Mouse (Mus musculus): ENCODE results near the gene Iqcg. TPM values are rescaled to one million over a fixed set of nuclear protein-coding genes. Genes with fewer than 3 reads are reported as not detected.
"Not testable (repeated sequence)": the region's sequence is repeated elsewhere in the genome, so short reads cannot be mapped to it uniquely, and the experiment has no call there.

The Iqcg gene
- polyA plus RNA-seq, 1 experiment from 2014 or later = 7.9 TPM

DNA sequence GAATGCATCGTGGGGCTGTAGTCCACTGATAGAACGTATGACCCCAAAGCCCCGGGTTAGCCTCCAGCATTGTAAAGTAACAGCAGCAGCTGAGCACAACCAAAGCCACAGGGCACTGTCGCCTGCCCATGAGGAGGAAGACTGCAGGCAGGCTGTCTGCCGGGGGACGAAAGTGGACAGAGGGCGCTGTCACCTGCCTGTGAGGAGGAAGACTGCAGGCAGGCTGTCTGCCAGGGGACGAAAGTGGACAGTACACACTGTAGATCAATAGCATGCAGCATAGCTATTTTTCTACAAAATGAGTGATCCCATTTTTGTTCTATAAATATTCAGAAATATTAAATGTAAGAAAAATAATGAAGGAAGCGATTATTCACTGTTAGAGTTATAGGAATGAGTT is 8.6 kb upstream of the Iqcg start:
- ChIA-PET CTCF (no interaction called here), POLR2A (interaction anchor here (0.6 kb wide), 1 partner anchor 450 kb away, joined by 3 read pairs; no protein-coding TSS in a partner anchor)
- no peak for ATAC-seq

DNA sequence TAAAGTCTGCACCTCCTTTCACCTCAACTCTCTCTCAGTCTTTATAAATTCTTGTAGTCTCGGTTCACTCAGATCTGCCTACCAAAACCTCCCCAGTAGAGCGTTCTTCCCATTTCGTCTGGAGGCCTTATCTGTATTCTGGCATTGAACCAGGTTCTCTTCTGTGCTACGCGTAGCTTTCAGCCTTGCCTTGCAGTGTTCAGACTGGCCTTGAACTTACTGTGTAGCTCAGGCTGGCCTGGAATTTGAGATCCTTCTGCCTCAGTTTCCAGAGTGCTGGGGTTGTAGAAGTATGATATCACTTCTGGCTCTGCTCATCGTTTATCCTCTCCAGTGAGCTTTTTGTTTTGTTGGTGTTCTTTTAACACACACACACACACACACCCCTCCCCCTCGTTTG is 7.2 kb upstream of the Iqcg start:
- no peak for TF ChIP-seq CTCF (IDR thresholded peaks at IDR 0.05)
- no peaks in the 10 kb centered on the region for H3K27me3 ChIP-seq
- in situ Hi-C loops (cut with MboI; ENCODE audit: low pct_unique_long_range_greater_than_20kb) = no loop called here
- DNase-seq (ENCODE audit: low read depth, low spot score) = no peak
- no peak for ATAC-seq
- CTCF ChIA-PET = interaction anchor here (0.8 kb wide), 1 partner anchor 8 kb away, joined by 3 read pairs; no protein-coding TSS in a partner anchor
- POLR2A ChIA-PET = no interaction called here

More for the DNA sequence above, 8.6 kb upstream of the Iqcg start:
- in situ Hi-C loops (cut with MboI; ENCODE audit: low pct_unique_long_range_greater_than_20kb) = no loop called here
- TF ChIP-seq CTCF (IDR thresholded peaks at IDR 0.05) = no peak
- H3K27me3 ChIP-seq = no peaks in the 10 kb centered on the region
- DNase-seq (ENCODE audit: low read depth, low spot score) = no peak

DNA sequence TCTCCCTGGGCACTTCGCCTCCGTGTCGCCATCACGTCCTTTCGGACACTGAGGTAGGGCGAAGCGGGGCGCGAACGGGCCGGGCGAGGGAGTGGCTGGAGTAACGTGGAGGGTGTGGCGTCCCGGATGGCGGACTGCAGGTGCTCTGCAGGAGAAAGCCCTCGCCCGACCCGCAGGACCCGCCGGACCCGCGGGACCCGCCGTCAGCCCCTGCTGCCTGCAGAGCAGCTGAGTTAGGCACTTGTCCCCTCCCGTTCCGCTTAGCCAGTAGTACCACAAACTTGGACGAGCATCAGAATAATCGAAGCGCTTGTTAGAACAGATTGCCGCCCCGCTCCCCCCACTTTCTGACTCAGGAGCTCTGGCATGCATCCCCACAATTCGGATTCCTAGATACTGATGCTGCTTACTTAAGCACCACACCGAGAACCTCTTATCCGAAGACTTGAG is 6.7 kb upstream of the Iqcg start:
- no peak for TF ChIP-seq CTCF (IDR thresholded peaks at IDR 0.05)
- CTCF ChIA-PET = interaction anchor here (0.8 kb wide), 1 partner anchor 9 kb away, joined by 3 read pairs; no protein-coding TSS in a partner anchor
- peak; percentile 7 for DNase-seq (ENCODE audit: low read depth, low spot score)
- POLR2A ChIA-PET = no interaction called here
- no peaks in the 10 kb centered on the region for H3K27me3 ChIP-seq
- peak; percentile 31 for ATAC-seq
- in situ Hi-C loops (cut with MboI; ENCODE audit: low pct_unique_long_range_greater_than_20kb) = no loop called here

DNA sequence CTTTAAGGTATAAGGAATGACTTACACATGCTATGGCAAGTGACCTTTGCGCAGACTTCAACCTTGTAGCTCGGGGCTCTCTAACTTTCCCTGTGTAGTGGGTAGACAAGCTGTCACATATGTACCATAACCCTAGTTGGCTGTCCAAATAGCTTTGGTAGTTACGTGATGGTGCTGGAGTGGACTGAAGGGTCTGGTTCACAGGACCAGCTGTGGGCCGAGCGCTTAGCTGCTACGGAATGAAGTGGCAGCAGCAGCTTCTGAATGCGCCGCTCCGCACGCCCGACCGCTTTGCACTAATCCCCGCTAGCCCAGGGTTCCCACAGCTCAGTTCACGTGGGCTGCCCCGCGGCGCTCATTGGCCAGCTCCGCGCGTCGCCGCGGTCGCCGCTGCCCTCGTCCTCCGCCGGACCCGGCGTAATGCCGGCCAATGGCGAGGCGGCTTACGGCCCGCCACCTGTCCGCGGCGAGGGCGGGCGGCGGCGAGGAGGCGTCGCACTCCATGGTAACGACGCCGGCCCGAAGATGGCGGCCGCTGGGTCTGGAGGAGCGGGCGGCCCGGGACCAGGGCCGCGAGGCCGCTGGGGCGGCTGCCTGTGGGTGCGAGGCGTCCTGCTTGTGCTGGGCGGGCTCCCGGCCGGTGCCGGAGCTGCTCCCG is 6.1 kb upstream of the Iqcg start, which contains the start of gene Lmln:
TSS of gene Lmln (plus strand) at position 498 of the 658 bp plus-strand sequence.
- TF ChIP-seq CTCF (IDR thresholded peaks at IDR 0.05) = no peak
- ChIA-PET POLR2A (no interaction called here), CTCF (interaction anchor here (0.8 kb wide), 1 partner anchor 10 kb away, joined by 3 read pairs; no protein-coding TSS in a partner anchor)
- in situ Hi-C loops (cut with MboI; ENCODE audit: low pct_unique_long_range_greater_than_20kb) = no loop called here
- no peaks in the 10 kb centered on the region for H3K27me3 ChIP-seq
- ATAC-seq = peak; percentile 98
- DNase-seq (ENCODE audit: low read depth, low spot score) = peak; percentile 80

DNA sequence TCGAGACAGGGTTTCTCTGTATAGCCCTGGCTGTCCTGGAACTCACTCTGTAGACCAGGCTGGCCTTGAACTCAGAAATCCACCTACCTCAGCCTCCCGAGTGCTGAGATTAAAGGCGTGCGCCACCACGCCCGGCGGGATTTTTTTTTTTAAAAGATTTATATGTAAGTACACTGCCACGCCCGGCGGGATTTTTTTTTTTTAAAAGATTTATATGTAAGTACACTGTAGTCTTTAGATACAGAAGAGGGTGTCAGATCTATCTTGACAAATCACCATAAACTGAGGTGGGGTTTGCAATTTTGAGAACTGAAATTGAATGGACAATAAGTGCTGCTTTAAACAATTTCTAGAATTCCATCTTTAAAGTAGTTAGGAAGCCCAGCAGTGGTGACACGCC is 5.4 kb upstream of the Iqcg start:
- POLR2A ChIA-PET = no interaction called here
- TF ChIP-seq CTCF (IDR thresholded peaks at IDR 0.05) = no peak

DNA sequence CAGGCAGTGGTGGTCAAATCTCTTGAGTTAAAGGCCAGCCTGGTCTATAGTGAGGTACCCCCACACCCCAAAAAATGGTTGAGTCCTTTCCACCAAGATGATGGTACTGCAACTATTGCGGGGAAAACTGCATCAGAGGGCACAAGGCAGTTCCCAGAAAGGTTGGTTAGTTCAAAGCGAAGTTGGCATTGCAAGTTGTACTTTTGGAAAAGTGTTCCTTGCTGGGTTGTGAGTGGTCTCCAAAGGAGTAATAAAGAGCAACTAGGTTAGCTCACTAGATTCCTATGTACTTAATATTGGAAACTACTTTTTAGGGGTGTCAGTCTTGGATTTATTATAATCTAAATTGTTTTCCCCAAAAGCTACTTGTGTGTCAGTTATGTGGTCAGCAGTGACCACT is 4.9 kb upstream of the Iqcg start:
- ATAC-seq = no peak
- no peak for TF ChIP-seq CTCF (IDR thresholded peaks at IDR 0.05)
- ChIA-PET POLR2A (no interaction called here), CTCF (no interaction called here)
- in situ Hi-C loops (cut with MboI; ENCODE audit: low pct_unique_long_range_greater_than_20kb) = no loop called here
- DNase-seq (ENCODE audit: low read depth, low spot score) = no peak
- H3K27me3 ChIP-seq = no peaks in the 10 kb centered on the region

More for the DNA sequence above, 5.4 kb upstream of the Iqcg start:
- H3K27me3 ChIP-seq = no peaks in the 10 kb centered on the region
- ATAC-seq (no peak), DNase-seq (ENCODE audit: low read depth, low spot score) (no peak)
- in situ Hi-C loops (cut with MboI; ENCODE audit: low pct_unique_long_range_greater_than_20kb) = no loop called here
- CTCF ChIA-PET = no interaction called here

DNA sequence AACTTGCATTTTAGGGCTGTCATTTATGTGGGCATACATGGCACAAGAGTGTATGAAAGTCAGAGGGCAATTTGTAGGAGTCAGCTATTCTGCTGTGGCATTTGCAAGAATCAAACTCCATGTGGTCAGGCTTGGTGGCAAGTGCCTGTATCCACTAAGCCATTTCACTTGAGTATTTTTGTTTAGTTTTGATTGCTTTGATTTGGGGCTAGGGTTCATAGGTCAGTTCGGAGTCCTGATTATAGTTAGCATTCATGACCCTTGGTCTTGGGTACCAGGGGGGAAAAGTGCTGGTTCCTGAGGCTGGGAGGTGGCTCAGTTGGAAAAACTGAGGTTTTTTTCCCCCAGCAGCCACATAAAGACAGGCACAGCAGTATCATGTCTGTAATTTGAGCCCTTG is 3.5 kb upstream of the Iqcg start:
- H3K27me3 ChIP-seq = no peaks in the 10 kb centered on the region
- ChIA-PET POLR2A (no interaction called here), CTCF (no interaction called here)
- DNase-seq (ENCODE audit: low read depth, low spot score) (no peak), ATAC-seq (no peak)
- in situ Hi-C loops (cut with MboI; ENCODE audit: low pct_unique_long_range_greater_than_20kb) = no loop called here
- no peak for TF ChIP-seq CTCF (IDR thresholded peaks at IDR 0.05)

DNA sequence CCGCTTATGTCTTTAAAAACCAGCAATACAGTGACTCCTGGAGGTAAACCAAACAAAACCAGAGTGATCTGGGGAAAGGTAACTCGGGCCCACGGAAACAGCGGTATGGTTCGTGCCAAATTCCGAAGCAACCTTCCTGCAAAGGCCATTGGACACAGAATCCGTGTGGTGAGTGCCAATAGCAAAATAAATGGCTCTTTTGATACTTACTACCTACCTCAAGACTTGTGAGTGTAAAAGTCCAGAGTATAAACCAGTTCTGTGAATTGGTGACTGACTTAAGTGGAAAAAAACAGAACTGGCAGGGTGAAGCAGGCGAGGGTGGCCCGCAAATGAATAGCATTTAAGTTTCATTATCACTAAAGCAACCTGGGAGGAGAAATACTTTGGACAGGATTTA is 2.6 kb upstream of the Iqcg start:
- CTCF ChIA-PET; ATAC-seq; DNase-seq (ENCODE audit: low read depth, low spot score); POLR2A ChIA-PET; H3K27me3 ChIP-seq; in situ Hi-C loops (cut with MboI; ENCODE audit: low pct_unique_long_range_greater_than_20kb): not testable (repeated sequence)

DNA sequence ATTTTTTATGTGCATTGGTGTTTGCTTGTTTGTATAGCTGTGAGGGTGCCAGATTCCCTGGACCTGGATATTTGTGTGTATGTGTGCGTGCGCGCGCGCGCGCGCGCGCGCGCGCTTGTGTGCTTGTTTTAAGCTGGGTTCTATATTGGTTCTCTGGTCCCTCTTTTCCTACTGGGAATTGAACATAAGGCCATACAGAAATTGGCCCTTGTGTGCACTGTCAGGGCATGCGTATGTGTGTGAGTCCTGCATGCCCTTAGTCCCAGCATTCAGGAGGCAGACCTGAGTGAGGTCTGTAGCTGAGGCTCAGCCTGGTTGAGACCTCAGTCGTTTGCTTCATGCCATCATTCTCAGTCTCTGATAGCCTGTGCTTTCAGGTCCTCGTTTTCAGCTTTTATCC is 2.0 kb upstream of the Iqcg start:
- ATAC-seq = no peak
- no peaks in the 10 kb centered on the region for H3K27me3 ChIP-seq
- in situ Hi-C loops (cut with MboI; ENCODE audit: low pct_unique_long_range_greater_than_20kb) = no loop called here
- ChIA-PET CTCF (no interaction called here), POLR2A (interaction anchor here (0.7 kb wide), 1 partner anchor 697 kb away, joined by 4 read pairs; no protein-coding TSS in a partner anchor)
- no peak for DNase-seq (ENCODE audit: low read depth, low spot score)
- TF ChIP-seq CTCF (IDR thresholded peaks at IDR 0.05) = no peak

DNA sequence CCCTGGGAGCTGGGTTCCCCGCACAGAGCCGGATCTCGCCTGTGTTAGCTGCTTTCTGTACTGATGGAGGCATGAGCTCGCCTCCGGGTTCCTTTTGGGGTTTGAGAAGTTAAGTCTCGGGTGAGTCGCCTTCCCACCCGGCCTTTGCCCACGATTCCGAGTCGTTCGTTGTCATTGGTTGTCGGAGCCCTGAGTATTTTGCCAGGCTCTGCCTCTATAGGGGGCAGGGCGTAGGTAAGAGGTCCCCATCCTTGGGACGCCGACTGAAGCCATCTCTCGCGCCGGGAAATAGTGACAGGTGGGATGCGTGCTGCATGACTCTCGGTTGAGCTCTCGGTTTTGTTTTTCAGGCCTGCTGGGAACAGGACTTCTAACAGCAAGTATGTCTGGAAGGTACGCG is 768 bp upstream of the Iqcg start:
- H3K27me3 ChIP-seq = no peaks in the 10 kb centered on the region
- DNase-seq (ENCODE audit: low read depth, low spot score) (no peak), ATAC-seq (no peak)
- in situ Hi-C loops (cut with MboI; ENCODE audit: low pct_unique_long_range_greater_than_20kb) = no loop called here
- POLR2A ChIA-PET = interaction anchor here (1.8 kb wide), 1 partner anchor 32 kb away, joined by 3 read pairs; no protein-coding TSS in a partner anchor
- no peak for TF ChIP-seq CTCF (IDR thresholded peaks at IDR 0.05)
- CTCF ChIA-PET = interaction anchor here (1.6 kb wide), 1 partner anchor 12 kb away, joined by 4 read pairs; no protein-coding TSS in a partner anchor

DNA sequence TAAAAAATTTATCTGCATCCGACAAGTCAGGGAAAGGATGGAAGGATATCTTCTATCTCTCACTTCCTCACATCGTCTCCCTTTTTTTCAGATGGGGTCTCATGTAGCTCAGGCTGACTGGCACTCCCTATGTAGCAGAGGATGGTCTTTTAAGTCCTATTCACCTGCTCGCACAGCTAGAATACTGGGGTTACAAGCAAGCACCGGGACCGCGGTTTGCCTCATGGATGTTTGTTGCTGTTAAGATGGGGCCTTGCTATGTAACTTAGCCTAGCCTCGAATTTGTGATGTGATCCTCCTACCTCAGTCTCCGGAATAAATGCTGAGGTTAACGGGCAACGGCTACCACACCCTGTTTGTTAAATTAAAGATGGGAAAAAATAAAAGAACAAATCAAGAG is 363 bp downstream of the Iqcg start:
- in situ Hi-C loops (cut with MboI; ENCODE audit: low pct_unique_long_range_greater_than_20kb) = no loop called here
- no peaks in the 10 kb centered on the region for H3K27me3 ChIP-seq
- ATAC-seq (peak; percentile 25), DNase-seq (ENCODE audit: low read depth, low spot score) (no peak)
- POLR2A ChIA-PET = interaction anchor here (1.8 kb wide), 1 partner anchor 31 kb away, joined by 3 read pairs; no protein-coding TSS in a partner anchor
- CTCF ChIA-PET = interaction anchor here (1.5 to 1.9 kb wide), 3 partner anchors 10 to 32 kb away, joined by 4 to 7 read pairs (median 5); no protein-coding TSS in a partner anchor
- no peak for TF ChIP-seq CTCF (IDR thresholded peaks at IDR 0.05)

DNA sequence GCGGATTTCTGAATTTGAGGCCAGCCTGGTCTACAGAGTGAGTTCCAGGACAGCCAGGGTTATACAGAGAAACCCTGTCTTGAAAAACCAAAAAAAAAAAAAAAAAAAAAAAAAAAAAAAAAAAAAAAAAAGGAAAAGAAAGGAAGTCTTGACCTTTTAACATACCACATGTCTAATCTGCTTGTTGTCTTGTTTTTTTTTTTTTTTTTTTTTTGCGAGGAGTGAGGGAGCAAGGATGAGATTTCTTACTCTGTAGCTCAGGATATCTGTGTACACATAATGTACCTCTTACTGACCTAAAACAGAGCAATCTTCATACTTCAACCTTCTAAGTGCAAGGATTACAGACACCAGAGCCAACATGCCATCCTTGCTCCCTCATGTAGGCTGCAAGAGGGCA is 1.1 kb downstream of the Iqcg start:
- CTCF ChIA-PET = interaction anchor here (1.5 to 1.9 kb wide), 2 partner anchors 31 to 32 kb away, joined by 5 to 7 read pairs; no protein-coding TSS in a partner anchor
- H3K27me3 ChIP-seq; ATAC-seq; in situ Hi-C loops (cut with MboI; ENCODE audit: low pct_unique_long_range_greater_than_20kb); POLR2A ChIA-PET; DNase-seq (ENCODE audit: low read depth, low spot score): not testable (repeated sequence)

All from Patski (cell line).